Mouse (Mus musculus) left cerebral cortex, postnatal 36 days (tissue): ENCODE results near the gene Eng. TPM values are rescaled to one million over a fixed set of nuclear protein-coding genes. Genes with fewer than 3 reads are reported as not detected.

Experiments
- DNase-seq, 2 experiments: peaks; one replicate each; pipeline ENCODE4 v3.0.0; 2021 to 2022; ENCODE audit warnings: low spot score in 2 of 2, mixed read lengths in 1 of 2
- intact Hi-C: fragments of 180-260 bp; cut with DNase I; formaldehyde crosslinking; loops from one replicate; pipeline ENCODE4 v1.15.1; 2025
- total RNA-seq, 2 experiments: library from RNA; stranded (reverse); gene quantifications; 2 replicates each; pipeline ENCODE4 v1.2.3; 2021

Eng gene
- total RNA-seq: 10 to 100 TPM; 22.0 to 26.1 TPM

GRCm38 (mm10) chr2:32646379-32647056 is at the start of gene Eng:
Eng (plus strand) TSS chr2:32646595.
- no peak for DNase-seq
- intact Hi-C loops: no loop called here

- no peak for DNase-seq
- intact Hi-C loops: no loop called here
These were observed 49.7 kb upstream of the Eng start for GRCm38 (mm10) chr2:32596725-32597124.

GRCm38 (mm10) chr2:32597248-32597647 is 49.1 kb upstream of the Eng start:
- intact Hi-C loops: no loop called here
- no peak for DNase-seq

GRCm38 (mm10) chr2:32597699-32598098 is 48.7 kb upstream of the Eng start:
- no peak for DNase-seq
- intact Hi-C loops: no loop called here

- no peak for DNase-seq
- intact Hi-C loops: no loop called here
These were observed 47.9 kb upstream of the Eng start for GRCm38 (mm10) chr2:32598506-32598905.

GRCm38 (mm10) chr2:32599409-32599808 is 47.0 kb upstream of the Eng start, which contains the start of gene St6galnac6:
St6galnac6 (plus strand) TSS chr2:32599709.
- no peak for DNase-seq
- intact Hi-C loops: no loop called here

- DNase-seq: no peak
These were observed 44.9 kb upstream of the Eng start for GRCm38 (mm10) chr2:32601417-32602065.

GRCm38 (mm10) chr2:32602600-32603054 is 43.8 kb upstream of the Eng start:
- DNase-seq: peak; percentile 87 to 88
- intact Hi-C loops: loop anchor here (2.0 kb wide), 1 partner anchor 16 kb away; the partner anchor contains the start of gene St6galnac4

More at GRCm38 (mm10) chr2:32601417-32602065, 44.9 kb upstream of the Eng start:
- intact Hi-C loops: loop anchor here (2.0 kb wide), 1 partner anchor 15 kb away; the partner anchor contains the start of gene St6galnac4

GRCm38 (mm10) chr2:32604631-32605030 is 41.8 kb upstream of the Eng start:
- no peak for DNase-seq
- intact Hi-C loops: no loop called here

GRCm38 (mm10) chr2:32606161-32607142 is 39.9 kb upstream of the Eng start:
- DNase-seq: peak; percentile 78 to 88
- intact Hi-C loops: no loop called here

GRCm38 (mm10) chr2:32607262-32607947 is 39.0 kb upstream of the Eng start:
- peak; percentile 51 to 52 for DNase-seq
- intact Hi-C loops: no loop called here

- peak; percentile 41 to 53 for DNase-seq
These were observed 38.1 kb upstream of the Eng start for GRCm38 (mm10) chr2:32608141-32608777.

GRCm38 (mm10) chr2:32608778-32609435 is 37.5 kb upstream of the Eng start:
- DNase-seq: no peak
- intact Hi-C loops: no loop called here

More at GRCm38 (mm10) chr2:32608141-32608777, 38.1 kb upstream of the Eng start:
- intact Hi-C loops: no loop called here

- DNase-seq: peak in 1 of 2 experiments; percentile 55
- intact Hi-C loops: loop anchor here (5.0 kb wide), 1 partner anchor 33 kb away; the partner anchor contains the start of gene 9430097D07Rik
These were observed 35.7 kb upstream of the Eng start for GRCm38 (mm10) chr2:32610610-32611229.

- no peak for DNase-seq
- intact Hi-C loops: loop anchor here (5.0 kb wide), 1 partner anchor 35 kb away; the partner anchor contains the start of gene 9430097D07Rik
These were observed 34.1 kb upstream of the Eng start for GRCm38 (mm10) chr2:32612274-32612673.

- intact Hi-C loops: no loop called here
These were observed 29.3 kb upstream of the Eng start for GRCm38 (mm10) chr2:32617109-32617508.

GRCm38 (mm10) chr2:32617601-32618000 is 28.8 kb upstream of the Eng start:
- intact Hi-C loops: no loop called here
- DNase-seq: no peak

More at GRCm38 (mm10) chr2:32617109-32617508, 29.3 kb upstream of the Eng start:
- no peak for DNase-seq
